Mouse (Mus musculus) cerebellum, postnatal 14 days (tissue): Measurements from ENCODE around the gene Ston2.

Source experiments
- DNase-seq, 2 experiments: peaks; one replicate each; pipeline ENCODE4 v3.0.0; 2021; ENCODE audit warnings: mixed read lengths in 2 of 2

Ston2 gene

GRCm38 (mm10) chr12:91787959-91788437 is at the start of gene Ston2:
Gene Ston2, minus strand, starts transcription at chr12:91788387.
- DNase-seq = no peak

GRCm38 (mm10) chr12:91837401-91838065 is 49.3 kb upstream of the Ston2 start:
- DNase-seq = no peak

GRCm38 (mm10) chr12:91833939-91834333 is 45.7 kb upstream of the Ston2 start:
- no peak for DNase-seq

DNA sequence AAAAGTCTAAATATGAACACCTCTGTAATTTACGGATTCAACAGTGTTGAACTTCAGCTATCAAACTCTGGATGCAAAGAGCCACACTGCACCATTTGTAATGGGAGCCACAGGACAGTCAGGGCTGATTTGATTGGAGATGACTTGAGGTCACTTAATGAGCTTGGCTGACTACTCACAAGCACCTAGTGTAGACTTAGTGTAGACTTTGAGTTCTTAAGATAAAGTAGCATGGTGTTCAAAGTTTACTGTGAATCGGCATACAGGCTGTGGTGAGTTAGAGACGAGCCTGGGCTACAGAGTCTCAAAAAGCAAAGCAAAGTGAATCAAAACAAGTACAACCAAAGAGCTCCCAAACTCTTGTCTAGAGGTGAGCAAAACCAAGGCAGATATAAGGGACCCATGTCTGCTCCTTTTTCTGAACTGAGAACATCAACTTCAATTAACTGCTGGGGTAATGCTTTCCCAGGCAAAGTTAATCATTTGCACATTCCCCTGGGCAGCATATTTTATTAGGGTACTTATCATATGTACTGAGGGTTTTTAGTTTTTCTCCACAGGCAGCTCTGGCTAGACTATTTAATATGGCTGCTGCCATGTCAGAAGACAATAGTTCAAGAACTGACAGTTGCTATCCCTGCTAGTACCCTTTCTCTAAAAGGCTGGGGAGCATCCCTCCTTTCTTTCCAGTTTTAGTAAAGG is 45.2 kb upstream of the Ston2 start:
- DNase-seq = no peak

GRCm38 (mm10) chr12:91831410-91831809 is 43.2 kb upstream of the Ston2 start:
- DNase-seq = peak; percentile 13 to 21

- DNase-seq = no peak
Observed at GRCm38 (mm10) chr12:91820461-91820860, 32.3 kb upstream of the Ston2 start.

- no peak for DNase-seq
Observed at GRCm38 (mm10) chr12:91818726-91819125, 30.5 kb upstream of the Ston2 start.

DNA sequence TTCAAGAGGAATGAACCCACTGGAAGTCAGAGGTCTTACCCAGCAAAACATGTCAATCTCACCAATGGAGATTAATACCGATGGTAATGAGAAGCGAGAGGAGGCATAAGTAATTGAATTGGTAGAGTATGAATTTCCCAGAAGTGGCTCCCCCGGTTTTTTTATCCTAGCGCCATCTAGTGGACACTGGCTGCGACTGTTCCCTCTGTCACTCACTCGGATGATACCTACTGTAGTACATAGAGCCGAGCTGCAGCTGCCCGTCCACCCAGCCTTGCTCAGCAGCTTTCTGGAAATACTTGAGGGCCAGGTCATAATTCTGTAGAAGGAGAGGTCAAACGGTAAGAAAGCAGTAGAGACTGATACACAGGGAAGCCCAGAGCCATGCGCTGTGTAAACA is 27.8 kb upstream of the Ston2 start:
- DNase-seq = peak; percentile 55 to 64

GRCm38 (mm10) chr12:91815552-91815951 is 27.4 kb upstream of the Ston2 start:
- no peak for DNase-seq

GRCm38 (mm10) chr12:91808911-91809310 is 20.7 kb upstream of the Ston2 start:
- no peak for DNase-seq

DNA sequence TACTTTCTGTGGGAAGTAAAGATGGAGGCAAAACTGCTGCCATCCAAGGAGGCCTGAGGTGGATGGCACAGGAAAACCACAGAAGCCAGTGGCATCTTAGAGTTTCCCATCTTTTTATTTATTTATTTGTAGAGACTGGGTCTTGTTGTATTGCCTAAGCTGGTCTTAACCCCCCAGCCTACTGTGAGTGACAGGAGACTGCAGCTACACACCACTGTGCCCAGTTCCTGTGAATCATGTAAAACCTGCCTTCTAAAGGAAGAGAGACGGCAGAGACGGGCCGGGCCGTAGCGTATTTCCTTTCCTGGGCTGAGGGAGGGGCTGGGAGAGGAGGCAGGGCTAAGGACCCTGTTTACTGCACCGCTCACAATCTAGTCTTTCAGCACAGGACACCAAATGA is 19.6 kb upstream of the Ston2 start:
- no peak for DNase-seq

DNA sequence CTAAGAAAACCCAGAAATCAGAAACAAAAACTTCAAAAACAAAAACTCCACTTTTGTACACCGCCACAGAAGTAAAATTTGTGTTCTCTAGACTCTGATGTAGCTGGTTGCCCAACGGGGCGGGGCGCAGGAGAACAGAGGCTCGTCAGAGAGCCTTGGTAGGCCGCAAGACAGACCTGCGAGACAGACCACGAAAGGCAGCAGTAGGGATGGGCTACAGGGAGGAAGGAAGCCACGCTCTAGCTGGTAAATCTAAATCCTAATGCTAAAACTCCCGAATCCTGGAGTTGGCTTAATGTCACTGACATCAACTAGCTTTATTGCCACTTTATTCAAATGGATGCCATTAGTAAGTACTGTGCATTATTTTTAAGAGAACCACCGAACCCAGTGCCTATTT is 18.9 kb upstream of the Ston2 start:
- DNase-seq = no peak

DNA sequence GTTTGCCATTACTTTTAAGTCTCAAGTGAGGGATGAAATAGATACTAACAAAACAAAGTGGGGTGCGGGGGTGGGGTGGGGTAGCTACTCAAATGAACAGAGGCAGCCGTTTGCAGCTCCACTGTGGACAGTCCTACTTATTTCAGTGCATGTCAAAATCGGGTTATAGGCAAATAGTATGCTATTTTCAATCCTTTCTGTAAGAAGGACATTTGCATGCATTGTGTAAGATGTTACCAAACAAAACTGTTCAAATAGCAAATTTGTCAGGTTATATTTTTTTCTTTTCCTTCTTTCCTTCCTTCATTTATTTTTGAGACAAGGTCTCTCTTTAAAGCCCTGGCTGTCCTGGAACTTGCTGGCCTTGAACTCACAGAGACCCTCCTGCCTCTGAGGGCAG is 16.1 kb upstream of the Ston2 start:
- DNase-seq = no peak

GRCm38 (mm10) chr12:91803207-91803932 is 15.2 kb upstream of the Ston2 start:
- no peak for DNase-seq

- no peak for DNase-seq
Observed at GRCm38 (mm10) chr12:91802586-91803206, 14.5 kb upstream of the Ston2 start.

GRCm38 (mm10) chr12:91800861-91801385 is 12.7 kb upstream of the Ston2 start:
- DNase-seq = peak; percentile 28 to 58

GRCm38 (mm10) chr12:91799821-91800335 is 11.7 kb upstream of the Ston2 start:
- no peak for DNase-seq

GRCm38 (mm10) chr12:91799379-91799773 is 11.2 kb upstream of the Ston2 start:
- DNase-seq = peak; percentile 45 to 75

- DNase-seq = peak; percentile 10 to 47
Observed at GRCm38 (mm10) chr12:91798720-91799378, 10.7 kb upstream of the Ston2 start.

DNA sequence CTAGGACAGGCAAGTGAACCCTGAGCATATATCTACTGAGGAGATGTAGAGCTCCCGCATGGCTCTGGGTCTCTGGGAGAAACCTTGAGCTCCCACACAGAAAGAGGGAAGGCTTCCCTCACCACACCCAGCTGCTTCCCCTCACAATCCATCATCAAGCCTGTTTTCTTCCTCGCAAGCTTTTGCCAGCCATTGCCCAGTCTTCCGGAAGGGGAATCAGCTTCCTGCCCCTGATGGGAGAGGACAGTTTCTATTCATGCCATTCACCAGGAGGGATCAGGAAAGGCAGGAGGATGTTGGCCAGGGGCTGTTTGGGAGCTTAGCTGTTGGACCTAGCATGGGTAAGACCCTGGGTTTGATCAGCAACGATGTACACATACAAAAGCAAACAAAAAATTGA is 8.6 kb upstream of the Ston2 start:
- no peak for DNase-seq

GRCm38 (mm10) chr12:91793266-91793665 is 5.1 kb upstream of the Ston2 start:
- DNase-seq = no peak

- no peak for DNase-seq
Observed at GRCm38 (mm10) chr12:91791822-91792221, 3.6 kb upstream of the Ston2 start.
